Mouse (Mus musculus) midbrain, embryonic 11.5 days (tissue): Measurements from ENCODE around the gene Rccd1. TPM values are rescaled to one million over a fixed set of nuclear protein-coding genes. Genes with fewer than 3 reads are reported as not detected.

Experiments used
- ATAC-seq: fragments of 200-750 bp; cut with Nextera tagmentation; 2 replicates; pipeline ENCODE4 v1.8.0; 2017; ENCODE audit warnings: moderate TSS enrichment, moderate library complexity; ENCODE audit not compliant: low FRiP score
- DNase-seq: peaks from one replicate; pipeline ENCODE4 v3.0.0; 2015; ENCODE audit warnings: low spot score; ENCODE audit errors: missing footprints
- H3K27ac ChIP-seq: fragments of 300-500 bp; sonication (generic); 2 replicates; pipeline ENCODE4 v1.5.1; 2014; ENCODE audit warnings: low read depth, low read length
- H3K27me3 ChIP-seq: fragments of 300-500 bp; sonication (generic); 2 replicates; pipeline ENCODE4 v1.6.1; 2014; ENCODE audit warnings: mild to moderate bottlenecking, low read length, moderate library complexity, mixed read lengths; ENCODE audit not compliant: control insufficient read depth, insufficient read depth
- H3K36me3 ChIP-seq: fragments of 300-500 bp; sonication (generic); 2 replicates; pipeline ENCODE4 v1.6.1; 2014; ENCODE audit warnings: mild to moderate bottlenecking, low read length, moderate library complexity, mixed read lengths; ENCODE audit not compliant: control insufficient read depth, insufficient read depth
- H3K4me1 ChIP-seq: fragments of 300-500 bp; sonication (generic); 2 replicates; pipeline ENCODE4 v1.6.1; 2014; ENCODE audit warnings: low read length; ENCODE audit not compliant: control insufficient read depth, insufficient read depth
- H3K4me2 ChIP-seq: fragments of 300-500 bp; sonication (generic); 2 replicates; pipeline ENCODE4 v1.6.1; 2014; ENCODE audit warnings: mild to moderate bottlenecking, moderate library complexity
- H3K4me3 ChIP-seq: fragments of 300-500 bp; sonication (generic); 2 replicates; pipeline ENCODE4 v1.5.1; 2014; ENCODE audit warnings: low read depth, low read length
- H3K9ac ChIP-seq: fragments of 300-500 bp; sonication (generic); 2 replicates; pipeline ENCODE4 v1.6.1; 2014; ENCODE audit warnings: low read length
- H3K9me3 ChIP-seq: fragments of 300-500 bp; sonication (generic); 2 replicates; pipeline ENCODE4 v1.6.1; 2016; ENCODE audit warnings: low read length; ENCODE audit not compliant: control insufficient read depth
- WGBS: fragments of 180-500 bp; shearing (Covaris S2); extraction: QIAGEN DNeasy Blood & Tissue Kit; methylation state at CpG from one replicate; pipeline ENCODE4 v1.1.7; 2014; 5-methylcytosine and 5-hydroxymethylcytosine counted together
- polyA plus RNA-seq: library from polyadenylated mRNA; unstranded; fragments of >200 nt; fragmentation: Nextera tagmentation; extraction: Ambion mirVana; gene quantifications from 2 replicates; pipeline ENCODE4 v1.2.1, GENCODE M21; 2014

Gene Rccd1
- polyA plus RNA-seq, 1 experiment from 2014 or later = 10.9 TPM

DNA sequence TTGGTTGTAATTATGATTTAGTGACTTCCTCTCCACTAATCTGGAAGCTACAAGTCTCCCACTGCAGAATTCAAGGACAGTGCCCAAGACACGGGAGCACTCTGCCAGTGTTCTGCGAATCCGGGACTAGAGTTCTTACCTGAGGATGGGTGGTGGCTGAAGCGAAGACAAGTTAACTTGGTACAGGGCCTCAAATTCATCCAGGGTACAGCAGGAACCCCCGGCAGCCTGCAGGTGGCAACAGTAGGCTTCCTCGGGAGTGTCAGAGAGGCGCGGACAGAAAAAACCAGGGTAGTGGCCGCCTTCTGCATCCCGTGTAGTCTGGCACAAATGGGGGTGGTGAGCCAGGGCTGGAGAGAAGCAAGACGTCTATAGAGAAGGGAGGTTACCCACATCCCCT is 16.5 kb upstream of the Rccd1 start, which contains the start of gene Unc45a:
Gene Unc45a (minus strand): TSS at position 213 of the 400 bp plus-strand sequence.
- H3K4me2 ChIP-seq = peak within 1 kb of the TSS; percentile 83
- H3K4me3 ChIP-seq = peak within 1 kb of the TSS; percentile 69
- ATAC-seq (peak; percentile 51; the same call in 1 of the 2 replicates), DNase-seq (no peak)
- H3K4me1 ChIP-seq = peaks cover 23% of the 10 kb centered on the region
- 2% methylated on average over 10 of the region's 11 CpGs for WGBS
- H3K27me3 ChIP-seq = no peaks in the 10 kb centered on the region; the same call in 1 of the 2 replicates
- H3K27ac ChIP-seq = peak within 1 kb of the TSS; percentile 60; the same call in 1 of the 2 replicates
- H3K36me3 ChIP-seq = no peaks in the 10 kb centered on the region; the same call in 1 of the 2 replicates
- no peaks in the 10 kb centered on the region for H3K9me3 ChIP-seq
- peak within 1 kb of the TSS; percentile 75 for H3K9ac ChIP-seq

DNA sequence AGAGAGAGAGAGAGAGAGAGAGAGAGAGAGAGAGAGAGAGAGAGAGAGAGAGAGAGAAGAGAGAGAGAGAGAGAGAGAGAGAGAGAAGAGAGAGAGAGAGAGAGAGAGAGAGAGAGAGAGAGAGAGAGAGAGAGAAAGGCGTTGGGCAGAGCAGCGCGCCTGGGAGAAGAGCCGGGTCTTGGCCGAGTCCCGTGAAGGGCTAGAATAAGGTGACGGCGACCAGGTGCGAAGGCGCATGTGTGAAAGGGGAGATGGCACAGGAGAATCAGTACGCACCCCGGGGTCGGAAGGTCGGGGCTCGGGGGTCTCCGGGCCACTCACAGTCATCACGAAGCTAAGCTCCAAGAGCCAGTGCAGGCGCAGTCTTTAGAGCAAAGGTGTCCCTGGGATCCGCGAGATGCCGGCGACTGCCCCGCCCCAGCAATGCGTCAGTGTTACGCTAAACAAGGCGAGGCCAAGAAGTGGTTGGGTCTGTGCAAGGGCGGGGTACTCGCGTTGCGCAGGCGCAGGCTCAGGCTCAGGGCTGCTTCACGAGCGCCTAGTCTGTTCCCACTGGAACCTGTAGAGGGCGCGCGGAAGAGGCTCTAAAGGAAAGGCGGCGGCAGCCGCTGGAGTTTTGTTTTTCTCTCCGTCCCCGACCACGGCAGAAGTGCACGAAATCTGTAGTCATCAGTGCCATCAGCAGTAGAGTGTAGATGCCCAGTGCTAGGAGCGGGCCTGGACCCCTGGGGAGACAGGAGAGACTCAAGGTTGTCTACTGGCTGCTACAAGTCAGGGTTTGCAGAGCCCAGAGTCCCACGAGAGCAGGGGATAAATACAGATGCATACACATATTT is 15.8 kb upstream of the Rccd1 start:
- ATAC-seq = peak; percentile 96
- Histone ChIP-seq H3K36me3 (peaks cover 5% of the 10 kb centered on the region), H3K4me2 (peak overlapping the region; percentile 83), H3K9me3 (no peaks in the 10 kb centered on the region), H3K4me3 (peak overlapping the region; percentile 69), H3K27ac (peak overlapping the region; percentile 60; the same call in 1 of the 2 replicates), H3K4me1 (peaks cover 23% of the 10 kb centered on the region), H3K9ac (peak overlapping the region; percentile 75), H3K27me3 (no peaks in the 10 kb centered on the region; the same call in 1 of the 2 replicates)
- under 1% methylated on average over 45 of the region's 45 CpGs for WGBS
- DNase-seq = peak; percentile 99

DNA sequence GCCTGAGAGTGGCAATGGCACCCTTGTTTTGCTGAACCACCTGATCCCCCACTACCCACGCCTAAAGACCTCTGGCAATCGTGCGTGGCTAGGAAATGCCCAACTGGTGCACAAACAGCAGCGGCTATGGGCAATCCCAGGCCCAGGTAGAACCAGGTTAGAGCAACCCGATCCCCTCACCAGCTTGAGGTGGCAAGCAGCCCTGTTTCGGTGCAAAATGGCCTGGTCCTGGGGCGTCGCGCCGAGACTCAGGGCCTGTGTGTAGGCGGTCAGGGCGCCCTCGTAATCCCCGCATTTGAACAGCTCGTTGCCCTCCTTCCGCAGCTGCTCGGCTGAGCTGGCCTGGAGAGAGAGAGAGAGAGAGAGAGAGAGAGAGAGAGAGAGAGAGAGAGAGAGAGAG is 15.1 kb upstream of the Rccd1 start:
- WGBS = 13% methylated on average over 17 of the region's 17 CpGs
- DNase-seq = peak; percentile 91
- H3K27ac ChIP-seq = no peak overlapping the region
- H3K27me3 ChIP-seq = no peaks in the 10 kb centered on the region; the same call in 1 of the 2 replicates
- no peaks in the 10 kb centered on the region for H3K9me3 ChIP-seq
- H3K4me2 ChIP-seq = peak overlapping the region; percentile 83
- peaks cover 23% of the 10 kb centered on the region for H3K4me1 ChIP-seq
- H3K4me3 ChIP-seq = peak overlapping the region; percentile 69
- peak overlapping the region; percentile 72 for H3K9ac ChIP-seq
- peaks cover 10% of the 10 kb centered on the region for H3K36me3 ChIP-seq
- no peak for ATAC-seq

- no peaks in the 10 kb centered on the region; the same call in 1 of the 2 replicates for H3K27me3 ChIP-seq
- H3K36me3 ChIP-seq = peaks cover 28% of the 10 kb centered on the region
- H3K4me1 ChIP-seq = peaks cover 18% of the 10 kb centered on the region
- DNase-seq (no peak), ATAC-seq (no peak)
- H3K4me2 ChIP-seq = no peak overlapping the region
- WGBS = 95% methylated on average over 3 of the region's 3 CpGs
- no peak overlapping the region for H3K27ac ChIP-seq
- no peaks in the 10 kb centered on the region for H3K9me3 ChIP-seq
- H3K4me3 ChIP-seq = no peak overlapping the region
- H3K9ac ChIP-seq = no peak overlapping the region
Observed at GRCm38 (mm10) chr7:80336932-80337331, 12.7 kb upstream of the Rccd1 start.

GRCm38 (mm10) chr7:80334848-80335247 is 10.6 kb upstream of the Rccd1 start:
- H3K9me3 ChIP-seq = no peaks in the 10 kb centered on the region
- WGBS = 86% methylated on average over 4 of the region's 4 CpGs
- no peak overlapping the region for H3K4me3 ChIP-seq
- no peak overlapping the region for H3K27ac ChIP-seq
- no peak overlapping the region for H3K9ac ChIP-seq
- ATAC-seq (no peak), DNase-seq (no peak)
- peaks cover 46% of the 10 kb centered on the region for H3K36me3 ChIP-seq
- H3K4me2 ChIP-seq = no peak overlapping the region
- peaks cover 8% of the 10 kb centered on the region for H3K4me1 ChIP-seq
- H3K27me3 ChIP-seq = no peaks in the 10 kb centered on the region

DNA sequence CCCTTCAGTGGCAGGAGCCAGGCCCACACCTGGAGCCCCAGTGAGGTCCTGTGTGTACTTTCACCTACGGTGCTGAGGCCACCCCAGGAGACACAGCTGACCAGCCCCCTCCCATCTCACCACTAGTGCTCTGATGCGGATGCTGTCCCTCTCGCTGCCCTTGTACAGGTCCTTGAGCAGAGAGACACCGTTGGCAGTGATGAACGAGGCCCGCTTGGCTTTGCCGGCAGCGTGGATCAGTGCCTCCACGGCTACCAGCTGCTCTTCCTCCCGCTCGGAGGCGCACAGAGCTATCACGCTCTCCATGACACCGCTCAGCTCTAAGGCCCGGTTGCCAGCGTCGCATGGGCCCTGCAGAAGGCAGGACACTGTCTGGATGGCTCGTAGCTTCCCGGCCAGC is 7.2 kb upstream of the Rccd1 start:
- WGBS = 97% methylated on average over 19 of the region's 19 CpGs
- Histone ChIP-seq H3K36me3 (peaks cover 58% of the 10 kb centered on the region), H3K4me1 (no peaks in the 10 kb centered on the region), H3K9ac (no peak overlapping the region), H3K4me2 (no peak overlapping the region), H3K9me3 (no peaks in the 10 kb centered on the region), H3K27ac (no peak overlapping the region), H3K4me3 (no peak overlapping the region), H3K27me3 (no peaks in the 10 kb centered on the region)
- no peak for ATAC-seq
- no peak for DNase-seq

DNA sequence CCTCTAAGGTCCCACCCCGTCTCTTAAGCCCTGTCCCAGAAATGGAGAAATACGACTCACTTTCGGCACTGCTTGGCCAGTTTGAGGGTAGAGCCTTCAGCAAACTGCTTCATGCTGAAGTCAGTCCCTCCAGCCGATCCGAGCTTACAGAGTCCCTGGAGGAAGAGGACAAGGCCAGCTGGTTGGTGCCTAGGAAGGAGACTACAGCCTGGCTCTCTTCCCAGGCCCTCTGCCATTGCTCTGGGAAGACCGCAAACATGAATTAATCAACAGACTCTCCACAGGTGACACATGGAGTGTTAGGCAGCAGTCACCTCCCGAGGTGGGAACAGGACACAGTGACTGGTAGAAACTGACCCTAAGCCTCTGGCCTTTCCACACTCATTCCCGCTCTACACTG is 6.0 kb upstream of the Rccd1 start:
- no peak overlapping the region for H3K4me2 ChIP-seq
- H3K9me3 ChIP-seq = no peaks in the 10 kb centered on the region
- no peak overlapping the region for H3K27ac ChIP-seq
- H3K36me3 ChIP-seq = peaks cover 65% of the 10 kb centered on the region
- no peak overlapping the region for H3K9ac ChIP-seq
- no peaks in the 10 kb centered on the region for H3K4me1 ChIP-seq
- no peaks in the 10 kb centered on the region for H3K27me3 ChIP-seq
- ATAC-seq = no peak
- 90% methylated on average over 8 of the region's 8 CpGs for WGBS
- H3K4me3 ChIP-seq = no peak overlapping the region
- no peak for DNase-seq

GRCm38 (mm10) chr7:80326076-80326475 is 1.8 kb upstream of the Rccd1 start:
- no peaks in the 10 kb centered on the region for H3K27me3 ChIP-seq
- 96% methylated on average over 19 of the region's 19 CpGs for WGBS
- no peaks in the 10 kb centered on the region for H3K9me3 ChIP-seq
- H3K4me3 ChIP-seq = no peak overlapping the region
- H3K4me1 ChIP-seq = peaks cover 9% of the 10 kb centered on the region; the same call in 1 of the 2 replicates
- no peak for ATAC-seq
- no peak for DNase-seq
- peaks cover 35% of the 10 kb centered on the region for H3K36me3 ChIP-seq
- H3K27ac ChIP-seq = no peak overlapping the region
- H3K9ac ChIP-seq = no peak overlapping the region
- H3K4me2 ChIP-seq = no peak overlapping the region

DNA sequence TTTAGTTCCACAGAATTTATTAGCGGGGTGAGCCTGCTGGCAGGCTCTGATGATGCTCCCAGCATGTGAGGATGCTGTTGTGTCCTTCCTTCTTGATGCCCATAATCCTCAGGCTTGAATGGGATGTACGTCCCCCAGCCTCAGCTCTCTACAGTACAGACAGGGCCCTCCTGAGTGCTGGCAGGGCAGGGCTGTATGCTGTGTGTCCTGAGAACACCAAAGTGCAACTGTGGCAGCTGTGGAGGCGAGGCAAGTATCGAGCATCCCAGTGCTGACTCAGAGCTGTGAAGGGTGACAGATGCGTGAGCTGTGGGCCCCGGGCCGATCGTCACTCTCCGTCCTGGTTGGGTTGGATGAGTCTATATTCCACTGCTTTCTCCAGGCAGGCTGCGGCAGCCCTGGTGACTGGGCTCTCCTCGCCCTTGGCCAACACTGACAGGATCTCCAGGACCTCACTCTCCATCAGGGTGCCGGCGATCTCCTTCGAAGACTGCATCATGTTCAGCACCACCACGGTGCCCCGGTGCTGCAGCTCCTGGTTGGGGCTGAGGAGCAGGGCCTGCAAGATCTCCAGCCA is 1.1 kb upstream of the Rccd1 start:
- no peak for ATAC-seq
- H3K27ac ChIP-seq = no peak overlapping the region

More for the DNA sequence above, 1.1 kb upstream of the Rccd1 start:
- Histone ChIP-seq H3K36me3 (peaks cover 29% of the 10 kb centered on the region), H3K9ac (no peak overlapping the region), H3K27me3 (no peaks in the 10 kb centered on the region), H3K4me3 (no peak overlapping the region), H3K9me3 (no peaks in the 10 kb centered on the region), H3K4me2 (no peak overlapping the region), H3K4me1 (peaks cover 9% of the 10 kb centered on the region; the same call in 1 of the 2 replicates)
- WGBS = 94% methylated on average over 16 of the region's 16 CpGs
- DNase-seq = no peak
